Mouse (Mus musculus) spleen, adult 2 months (tissue): ENCODE measurements at regions not wholly inside any gene's neighbourhood (a gene's known extent, or its start where the extent isn't known, plus 50 kb on each side); places are given as distances from the start of the nearest gene placed in this dataset.

Experiments used
- CTCF ChIP-seq: fragments of 200-500 bp; IDR thresholded peaks from 2 replicates; pipeline ENCODE4 v1.5.1; 2011; ENCODE audit warnings: mild to moderate bottlenecking, inconsistent platforms; ENCODE audit not compliant: insufficient read depth, insufficient read length, insufficient replicate concordance; ENCODE audit errors: extremely low read depth
- POLR2A ChIP-seq: fragments of 200-500 bp; IDR thresholded peaks from 2 replicates; pipeline ENCODE4 v1.6.1; 2011; ENCODE audit warnings: low read depth, low read length, inconsistent platforms

DNA sequence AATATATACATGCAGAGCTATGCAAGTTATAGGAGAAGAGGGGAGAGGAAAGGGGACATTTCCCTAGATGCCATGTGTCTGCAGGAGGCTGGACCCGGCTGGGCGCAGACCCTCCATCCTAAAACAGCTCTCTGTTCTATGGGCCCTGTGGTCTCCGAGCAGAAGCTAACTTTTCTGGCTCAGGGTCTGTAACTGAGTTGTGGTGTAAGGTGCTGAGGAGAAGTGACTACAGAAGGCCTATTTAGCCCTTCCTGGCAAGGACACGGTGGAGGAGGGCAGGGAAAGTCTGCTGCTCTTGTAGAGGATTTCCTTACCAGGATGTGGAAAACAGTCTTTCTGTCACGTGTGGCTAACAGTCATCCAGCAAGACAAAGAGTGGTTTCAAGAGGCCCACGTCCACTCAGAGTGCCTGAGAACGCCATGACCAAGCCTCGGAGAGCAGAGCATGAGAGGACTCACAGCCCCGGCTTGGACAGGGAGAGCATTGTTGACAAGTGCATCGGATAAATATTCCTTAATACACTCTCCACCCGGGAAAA lies 216.2 kb downstream of the Setd4 start:
- TF ChIP-seq CTCF (no peak), POLR2A (no peak)
